Mouse (Mus musculus) G1E (cell line): ENCODE measurements around the gene Ube2h. TPM values are rescaled to one million over a fixed set of nuclear protein-coding genes. Genes with fewer than 3 reads are reported as not detected.
A peak's percentile ranks its signal among the peaks of the same experiment; 100 is the strongest.
"Not testable (repeated sequence)": the region's sequence is repeated elsewhere in the genome, so short reads cannot be mapped to it uniquely, and the experiment has no call there.

ENCODE experiments used
- ATAC-seq: 2 replicates; pipeline ENCODE4 v1.8.0; 2016; ENCODE audit warnings: mild to moderate bottlenecking; ENCODE audit not compliant: insufficient number of reproducible peaks, poor library complexity, low FRiP score, severe bottlenecking; ENCODE audit errors: extremely low read depth
- DNase-seq: peaks from one replicate; pipeline ENCODE4 v3.0.0; 2012; ENCODE audit warnings: low spot score
- H3K27me3 ChIP-seq: 2 replicates; pipeline ENCODE4 v1.6.1; 2012; ENCODE audit warnings: mild to moderate bottlenecking, low read length, inconsistent platforms; ENCODE audit not compliant: insufficient read depth
- H3K36me3 ChIP-seq: replicated peaks from 2 replicates; pipeline ENCODE3; 2012; ENCODE audit warnings: mild to moderate bottlenecking, inconsistent platforms
- H3K4me1 ChIP-seq: 2 replicates; pipeline ENCODE4 v1.6.1; 2012; ENCODE audit warnings: low read depth, low read length, inconsistent platforms, mixed read lengths; ENCODE audit not compliant: insufficient read depth
- H3K4me3 ChIP-seq: 2 replicates; pipeline ENCODE4 v1.5.1; 2012; ENCODE audit warnings: low read depth, mild to moderate bottlenecking, inconsistent platforms, low read length, moderate library complexity, mixed read lengths
- H3K9me3 ChIP-seq: replicated peaks from 2 replicates; pipeline ENCODE4 v1.6.1; 2012; ENCODE audit warnings: inconsistent platforms
- CTCF ChIP-seq: IDR thresholded peaks from 2 replicates; pipeline ENCODE4 v1.5.1; 2012; ENCODE audit warnings: low read depth, low read length, inconsistent platforms, mixed read lengths
- GATA1 ChIP-seq: IDR thresholded peaks from 2 replicates; pipeline ENCODE4 v1.6.1; 2012; ENCODE audit warnings: borderline replicate concordance, low read length, inconsistent platforms, mixed read lengths
- GATA2 ChIP-seq: IDR thresholded peaks from 2 replicates; pipeline ENCODE4 v1.6.1; 2012; ENCODE audit warnings: low read depth, low read length, inconsistent platforms, borderline replicate concordance
- POLR2AphosphoS5 ChIP-seq: IDR thresholded peaks from 2 replicates; pipeline ENCODE4 v1.6.1; 2012; ENCODE audit warnings: low read depth, low read length, inconsistent platforms; ENCODE audit not compliant: insufficient replicate concordance
- TAL1 ChIP-seq: conservative IDR thresholded peaks from 2 replicates; pipeline ENCODE4 v1.6.1; 2012; ENCODE audit warnings: low read depth, low read length, inconsistent platforms, mixed read lengths
- polyA plus RNA-seq: library from polyadenylated mRNA; stranded (reverse); fragments of >175 nt; gene quantifications from 2 replicates; pipeline ENCODE4 v1.2.3, GENCODE M21; 2012
- total RNA-seq, 2 experiments: library from RNA; stranded (forward) in 1 of 2; stranded (reverse) in 1 of 2; fragments of 200-1000 nt in 1 of 2; fragments of >200 nt in 1 of 2; fragmentation: Nextera tagmentation in 1 of 2; gene quantifications; 2 replicates each; pipeline ENCODE4 v1.2.3; 2014 to 2017

Ube2h gene
- total and polyA plus RNA-seq, 3 experiments = 23.0 to 48.0 (median 38.7) TPM

DNA sequence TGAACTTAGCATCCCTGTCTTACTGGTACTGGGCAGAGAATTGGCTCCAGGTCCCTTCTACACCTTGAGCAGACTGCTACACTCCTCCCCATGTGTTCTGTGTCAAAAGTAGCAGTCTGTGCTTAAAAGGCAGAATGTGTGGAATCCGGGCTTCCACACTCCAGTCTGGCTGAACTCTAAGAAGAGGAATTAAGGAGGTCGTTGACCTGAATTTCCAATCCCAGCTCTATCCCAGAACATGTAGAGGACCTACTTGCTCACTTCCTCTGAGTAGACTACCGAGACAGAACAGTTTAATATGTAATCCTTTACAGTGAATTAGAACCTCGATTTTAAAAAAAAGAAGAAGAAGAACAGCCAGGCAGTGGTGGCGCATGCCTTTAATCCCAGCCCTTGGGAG lies 14.9 kb upstream of the Ube2h start:
- peaks cover 17% of the 10 kb centered on the region for H3K27me3 ChIP-seq
- peaks cover 3% of the 10 kb centered on the region; the same call in 1 of the 2 replicates for H3K4me1 ChIP-seq
- DNase-seq (no peak), ATAC-seq (no peak)
- H3K36me3 ChIP-seq = no peaks in the 10 kb centered on the region
- no peak overlapping the region for H3K4me3 ChIP-seq
- TF ChIP-seq POLR2AphosphoS5 = no peak
- TF ChIP-seq CTCF = no peak
- no peak for TF ChIP-seq GATA2
- TF ChIP-seq GATA1 = no peak
- TF ChIP-seq TAL1 = no peak
- H3K9me3 ChIP-seq = no peaks in the 10 kb centered on the region

DNA sequence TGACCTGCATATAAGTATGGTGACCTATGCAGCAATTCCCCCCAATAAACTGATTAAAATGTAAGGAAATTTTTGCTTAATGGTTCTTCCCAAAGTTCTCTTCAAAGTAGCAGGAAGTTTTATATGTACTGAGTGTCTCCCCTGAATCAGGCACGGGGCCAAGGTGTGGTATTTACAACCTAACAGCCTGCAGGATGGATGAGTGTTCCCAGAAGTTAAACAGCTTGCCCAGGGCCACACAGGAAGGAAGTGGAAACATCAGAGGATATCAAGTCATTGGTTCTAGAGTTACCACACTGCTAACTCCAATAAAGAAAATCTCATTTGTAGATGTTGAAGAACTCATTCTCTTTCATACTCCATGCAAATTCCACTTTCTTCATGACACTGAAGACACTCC lies 7.7 kb upstream of the Ube2h start:
- DNase-seq (no peak), ATAC-seq (no peak)
- Histone ChIP-seq H3K27me3 (no peaks in the 10 kb centered on the region), H3K4me1 (peaks cover 23% of the 10 kb centered on the region), H3K4me3 (no peak overlapping the region), H3K36me3 (no peaks in the 10 kb centered on the region), H3K9me3 (0 out of 2 replicates have a peak, but pooled peaks cover 5% of the 10 kb centered on the region)
- TF ChIP-seq TAL1 (no peak), CTCF (no peak), GATA2 (no peak), POLR2AphosphoS5 (no peak), GATA1 (no peak)

GRCm38 (mm10) chr6:30308751-30309150 lies 4.4 kb upstream of the Ube2h start:
- H3K9me3 ChIP-seq = 0 out of 2 replicates have a peak, but pooled peaks cover 5% of the 10 kb centered on the region
- H3K36me3 ChIP-seq = no peaks in the 10 kb centered on the region
- ATAC-seq (no peak), DNase-seq (no peak)
- no peak overlapping the region for H3K4me3 ChIP-seq
- H3K27me3 ChIP-seq = no peaks in the 10 kb centered on the region
- no peak for TF ChIP-seq POLR2AphosphoS5
- no peak for TF ChIP-seq CTCF
- no peak for TF ChIP-seq GATA2
- no peak for TF ChIP-seq GATA1
- no peak for TF ChIP-seq TAL1
- peaks cover 39% of the 10 kb centered on the region for H3K4me1 ChIP-seq

- Histone ChIP-seq H3K4me3 (peak overlapping the region; percentile 25; the same call in 1 of the 2 replicates), H3K4me1 (peaks cover 46% of the 10 kb centered on the region), H3K36me3 (no peaks in the 10 kb centered on the region), H3K27me3 (no peaks in the 10 kb centered on the region), H3K9me3 (no peaks in the 10 kb centered on the region)
- ATAC-seq = peak; percentile 84
- DNase-seq = peak; percentile 60
- TF ChIP-seq TAL1 = peak; percentile 81
- TF ChIP-seq POLR2AphosphoS5 = no peak
These were observed 3.4 kb upstream of the Ube2h start for GRCm38 (mm10) chr6:30307691-30308090.

DNA sequence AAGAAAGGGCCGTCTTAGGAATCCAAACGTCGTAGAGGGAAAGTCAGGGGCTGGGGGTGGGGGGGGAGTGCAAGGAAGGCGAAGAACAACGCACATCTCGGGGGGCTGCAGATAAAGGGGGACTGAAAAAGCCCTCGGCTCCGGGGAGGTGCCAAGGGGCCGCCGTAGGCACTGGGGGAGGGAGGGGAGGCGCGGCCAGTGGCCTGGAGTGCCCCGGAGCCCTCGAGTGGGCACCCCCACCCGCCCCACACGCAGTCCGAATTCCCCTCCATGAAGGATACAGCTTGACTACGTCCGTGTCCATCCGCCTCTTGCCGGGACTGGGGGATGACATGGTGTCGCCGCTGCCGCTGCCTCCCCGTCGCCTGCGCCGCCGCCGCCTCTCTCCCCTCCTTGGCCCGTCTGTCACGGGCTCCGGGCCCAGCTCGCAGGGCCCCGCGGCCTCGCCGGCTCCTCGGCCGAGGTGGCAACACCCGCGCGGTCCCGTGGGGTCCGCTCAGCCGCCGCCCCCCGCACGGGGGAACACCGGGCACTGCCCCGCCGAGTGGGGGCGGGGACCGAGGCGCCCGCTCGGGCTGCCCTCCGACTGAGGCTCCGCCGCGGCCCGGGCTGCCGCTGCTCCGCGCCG lies 454 bp downstream of the Ube2h start:
- H3K36me3 ChIP-seq, ATAC-seq, H3K9me3 ChIP-seq, H3K27me3 ChIP-seq: not testable (repeated sequence)
- Histone ChIP-seq H3K4me3 (peak overlapping the region; percentile 79), H3K4me1 (peaks cover 70% of the 10 kb centered on the region)
- peak; percentile 42 for DNase-seq

- TF ChIP-seq POLR2AphosphoS5 = no peak
- no peak for TF ChIP-seq GATA2
- no peak for TF ChIP-seq TAL1
- TF ChIP-seq GATA1 = no peak
- TF ChIP-seq CTCF = no peak
- no peak for ATAC-seq
- H3K36me3 ChIP-seq = peaks cover 13% of the 10 kb centered on the region
- peak overlapping the region; percentile 79 for H3K4me3 ChIP-seq
- H3K4me1 ChIP-seq = peaks cover 61% of the 10 kb centered on the region
- H3K27me3 ChIP-seq = no peaks in the 10 kb centered on the region
- DNase-seq = peak; percentile 20
- no peaks in the 10 kb centered on the region for H3K9me3 ChIP-seq
These were observed 1.3 kb downstream of the Ube2h start for GRCm38 (mm10) chr6:30302781-30303631.
